Mouse (Mus musculus) cortical plate, adult 2 months (tissue): Measurements from ENCODE around the gene Ckap2l.

Experiments used
- CTCF ChIP-seq: fragments of 200-500 bp; IDR thresholded peaks from 2 replicates; pipeline ENCODE4 v1.5.1; 2011; ENCODE audit warnings: mild to moderate bottlenecking, control low read depth, low read length; ENCODE audit not compliant: insufficient read depth; ENCODE audit errors: extremely low read depth
- POLR2A ChIP-seq: fragments of 200-500 bp; IDR thresholded peaks from 2 replicates; pipeline ENCODE4 v1.6.1; 2011; ENCODE audit warnings: mild to moderate bottlenecking, low read length, control low read depth; ENCODE audit not compliant: insufficient read depth; ENCODE audit errors: extremely low read depth

GRCm38 (mm10) chr2:129296086-129296485 is 926 bp downstream of the Ckap2l start:
- no peak for TF ChIP-seq POLR2A
- TF ChIP-seq CTCF = no peak
